In the genomic region with DNA sequence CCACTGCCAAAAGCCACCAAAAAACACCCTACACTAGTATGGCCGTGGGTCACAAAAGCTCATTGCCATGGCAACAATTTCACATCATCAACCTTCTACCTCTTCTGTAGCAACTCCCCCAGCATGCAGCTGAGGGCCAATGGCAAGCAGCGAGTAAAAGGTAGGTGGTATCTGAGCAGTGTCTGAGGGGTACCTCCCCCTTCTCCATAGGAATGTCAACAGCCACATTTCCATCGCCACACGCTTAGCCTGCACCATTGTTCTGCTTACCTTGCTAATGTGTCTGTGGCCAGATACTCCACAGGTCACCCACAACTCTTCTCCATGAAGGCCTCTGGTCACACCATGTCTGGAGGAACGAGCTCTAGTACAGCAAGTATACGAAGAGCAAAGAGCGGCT, we compare ENCODE assay signal across 16 mouse cellular contexts.
"Had no signal": no experiment of that assay in that cellular context is flagged by ENCODE, and none has a peak within 500 bp of the region (broad histone marks: within the 10 kb centered on the region; RNA-seq: fewer than 3 reads in every experiment).

No protein-coding gene starts in this region.

- H3K9ac ChIP-seq: liver, embryonic 13.5 days; stomach, embryonic 15.5 days had no signal

- H3K9me3 ChIP-seq: liver, embryonic 13.5 days; stomach, embryonic 15.5 days had no signal

- H3K4me2 ChIP-seq: liver, embryonic 13.5 days; midbrain, embryonic 11.5 days; stomach, embryonic 15.5 days had no signal

- H3K27me3 ChIP-seq: liver, embryonic 13.5 days; stomach, embryonic 15.5 days had no signal

- H3K4me3 ChIP-seq: left cerebral cortex, adult 2 months; liver, embryonic 13.5 days; stomach, embryonic 15.5 days had no signal

- H3K36me3 ChIP-seq: liver, embryonic 13.5 days; stomach, embryonic 15.5 days had no signal

- DNase-seq: kidney, adult 9 months; kidney, postnatal 14 days; kidney, postnatal 4 days; layer of hippocampus, adult 9-11 months; liver, embryonic 13.5 days; lung, adult 2 months; lung, postnatal 14 days; lung, postnatal 4 days; midbrain, embryonic 14.5 days; right cerebral cortex, adult 18-20 months; right cerebral cortex, postnatal 14 days; right cerebral cortex, postnatal 4 days; thymus, postnatal 36 days had no signal

- H3K27ac ChIP-seq: left cerebral cortex, adult 2 months; liver, embryonic 13.5 days; stomach, embryonic 15.5 days had no signal

- H3K4me1 ChIP-seq: liver, embryonic 13.5 days; stomach, embryonic 15.5 days had no signal
